Mouse (Mus musculus) urinary bladder, postnatal 36 days (tissue): ENCODE data around the gene Dact3.

Source experiments
- DNase-seq, 2 experiments: peaks; one replicate each; pipeline ENCODE4 v3.0.0; 2022; ENCODE audit warnings: low spot score in 2 of 2, mixed read lengths in 1 of 2

Gene Dact3

DNA sequence AGATGAGACGGTGACA, at the start of gene Dact3:
Gene Dact3 (plus strand): TSS at position 8 of the 16 bp plus-strand sequence.
- DNase-seq, result no peak

DNA sequence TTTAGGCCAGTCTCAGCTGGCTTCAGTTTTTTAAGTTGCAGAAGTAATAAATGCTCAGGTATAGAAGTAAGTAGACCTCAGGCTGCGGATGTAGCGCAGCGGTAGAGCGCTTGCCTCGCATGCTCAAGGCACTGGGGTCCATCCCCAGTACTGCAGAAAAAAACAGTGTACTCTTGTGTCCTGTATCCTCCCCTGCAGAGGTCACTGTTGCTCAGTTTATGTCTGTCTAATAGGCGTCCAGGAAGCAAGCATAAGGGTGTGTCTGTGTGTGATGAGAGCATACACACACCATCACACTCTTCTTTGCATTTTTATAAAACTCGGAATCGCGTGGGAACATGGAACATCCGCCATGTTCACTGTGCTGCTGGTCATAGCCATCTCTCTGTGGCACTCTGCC, 49.3 kb upstream of the Dact3 start:
- no peak for DNase-seq

- DNase-seq, result no peak
Measured at GRCm38 (mm10) chr7:16826571-16826970, 48.5 kb upstream of the Dact3 start.

GRCm38 (mm10) chr7:16827274-16827673, 47.8 kb upstream of the Dact3 start:
- DNase-seq, result no peak

DNA sequence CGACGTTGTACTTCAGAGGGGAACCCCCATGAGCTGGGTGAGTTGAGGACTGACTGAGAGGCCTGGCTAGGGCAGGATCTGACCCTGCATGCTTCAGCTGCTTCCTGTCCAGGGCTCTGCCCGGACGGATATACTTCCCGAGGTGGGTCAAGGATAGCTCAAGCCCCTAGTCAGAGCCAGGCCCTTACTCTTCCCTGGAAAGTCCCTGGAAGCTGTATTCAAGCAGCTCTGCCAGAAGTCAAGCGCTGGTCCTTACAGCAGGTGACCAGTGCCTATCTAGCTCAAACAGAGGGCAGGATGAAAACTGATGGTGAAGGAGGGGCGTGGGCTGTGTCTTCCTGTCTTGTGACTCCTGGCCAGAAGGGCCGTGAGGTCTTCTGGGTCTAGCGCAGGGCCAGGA, 44.7 kb upstream of the Dact3 start:
- DNase-seq, result no peak

- DNase-seq, result no peak
Measured at GRCm38 (mm10) chr7:16837916-16838803, 37.0 kb upstream of the Dact3 start.

DNA sequence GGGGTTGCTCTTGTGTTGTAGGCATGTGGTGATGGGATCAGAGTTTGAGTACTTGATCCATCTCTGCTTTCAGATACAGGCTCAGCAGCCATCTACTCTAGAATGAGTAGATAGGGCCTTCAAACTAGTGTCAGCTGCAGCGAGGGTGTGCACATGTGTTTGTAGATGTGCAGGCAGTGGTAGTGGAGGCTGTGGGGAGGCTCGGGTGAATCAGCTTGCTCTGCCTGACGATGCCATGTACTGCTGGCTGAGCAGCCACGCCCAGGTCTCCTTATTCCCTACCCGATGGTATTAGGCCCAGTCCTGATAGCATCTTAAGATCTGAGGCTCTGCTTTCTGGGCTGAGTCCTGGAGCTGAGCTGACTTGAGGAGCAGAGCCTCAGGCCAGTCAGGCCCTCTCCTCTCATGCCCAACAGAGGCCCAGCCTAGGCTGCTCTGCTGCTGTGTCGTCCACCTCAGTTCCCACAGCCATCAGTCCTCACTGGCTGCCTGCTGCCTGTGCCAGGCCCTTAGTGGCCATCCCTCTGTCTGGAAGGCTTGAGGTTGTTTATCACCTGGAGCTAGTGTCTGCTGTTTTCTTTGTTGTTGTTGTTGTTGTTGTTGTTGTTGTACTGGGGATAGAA, 36.2 kb upstream of the Dact3 start:
- no peak for DNase-seq

DNA sequence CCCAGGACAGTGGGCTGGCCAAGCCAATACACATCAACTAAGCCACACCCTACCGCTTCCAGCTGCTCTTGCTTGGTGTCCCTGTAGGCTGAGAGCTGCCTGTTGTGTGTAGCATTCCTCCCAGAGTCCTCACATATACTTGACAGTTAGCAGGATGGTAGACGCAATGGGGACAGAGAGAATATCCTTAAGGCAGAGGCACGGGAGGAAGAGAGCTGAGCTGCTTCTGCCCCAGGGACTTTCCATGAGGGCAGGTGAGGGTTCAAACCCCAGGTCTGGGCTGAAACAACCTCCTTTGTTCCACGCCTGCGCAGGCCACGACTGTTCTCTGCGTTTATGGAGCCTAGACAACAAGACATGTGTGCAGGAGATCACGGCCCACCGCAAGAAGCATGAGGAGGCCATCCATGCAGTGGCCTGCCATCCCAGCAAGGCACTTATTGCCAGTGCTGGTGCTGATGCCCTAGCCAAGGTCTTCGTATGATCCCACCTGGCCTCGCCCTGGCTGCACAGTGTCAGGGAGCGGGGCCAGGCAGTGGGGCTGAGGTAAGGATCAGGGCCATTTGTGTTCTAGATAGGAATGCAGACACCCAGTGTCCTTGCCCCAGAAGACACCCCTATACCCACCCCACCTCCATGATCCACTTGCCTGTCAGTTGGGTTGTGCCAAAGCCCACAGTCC, 35.5 kb upstream of the Dact3 start:
- DNase-seq, result no peak

- no peak for DNase-seq
Measured at GRCm38 (mm10) chr7:16840109-16840491, 35.0 kb upstream of the Dact3 start.

GRCm38 (mm10) chr7:16841078-16841477, 34.0 kb upstream of the Dact3 start:
- DNase-seq, result no peak

DNA sequence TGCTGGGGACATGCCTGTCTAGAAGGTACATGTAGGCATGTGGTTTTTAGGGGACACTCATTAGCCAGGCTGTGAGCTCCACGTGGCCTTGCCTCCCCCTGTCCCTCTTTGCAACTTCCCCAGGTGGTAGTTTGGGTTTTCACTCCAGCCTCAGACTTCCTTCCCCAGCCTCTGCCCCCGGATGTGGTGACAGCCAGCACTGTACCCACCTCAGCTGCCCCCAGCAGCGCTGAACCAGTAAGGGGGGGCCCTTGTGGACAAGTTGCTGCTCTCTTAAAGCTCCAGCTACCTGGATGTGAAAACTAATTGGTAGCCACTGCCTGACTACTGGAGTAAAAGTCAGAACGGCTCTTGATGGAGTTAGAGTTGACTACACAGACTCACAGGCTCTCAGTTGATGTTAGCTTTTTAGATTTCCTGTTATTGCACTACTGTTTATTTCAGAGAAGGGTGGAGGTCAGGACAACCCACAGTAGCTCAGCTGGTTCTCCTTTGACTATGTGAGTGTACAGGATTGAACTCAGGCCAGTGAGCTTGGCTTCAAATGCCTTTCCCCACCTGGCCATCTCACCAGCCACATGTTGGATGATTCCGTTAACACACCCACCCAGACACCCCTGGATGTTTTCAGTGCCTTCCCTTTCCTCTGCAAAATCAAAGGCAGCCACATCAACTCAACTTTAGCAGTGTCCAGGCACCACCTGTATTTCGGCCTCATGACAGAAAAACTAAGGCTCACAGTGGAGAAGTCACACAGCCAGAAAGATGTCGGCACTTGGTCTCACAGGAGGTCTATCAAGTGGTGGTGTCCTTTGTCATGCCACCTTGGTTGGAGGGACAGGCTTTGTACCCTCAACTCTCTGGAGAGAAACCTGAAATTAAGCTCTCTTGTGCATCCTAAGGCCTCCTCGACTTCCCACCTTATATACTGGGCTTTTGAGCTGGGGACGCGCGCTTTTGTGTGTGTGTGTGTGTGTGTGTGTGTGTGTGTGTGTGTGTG, 33.3 kb upstream of the Dact3 start:
- no peak for DNase-seq

GRCm38 (mm10) chr7:16842645-16843063, 32.5 kb upstream of the Dact3 start, which contains the start of gene Prkd2:
TSS of gene Prkd2 (plus strand) at chr7:16842902.
- DNase-seq, result peak; percentile 92 to 93

DNA sequence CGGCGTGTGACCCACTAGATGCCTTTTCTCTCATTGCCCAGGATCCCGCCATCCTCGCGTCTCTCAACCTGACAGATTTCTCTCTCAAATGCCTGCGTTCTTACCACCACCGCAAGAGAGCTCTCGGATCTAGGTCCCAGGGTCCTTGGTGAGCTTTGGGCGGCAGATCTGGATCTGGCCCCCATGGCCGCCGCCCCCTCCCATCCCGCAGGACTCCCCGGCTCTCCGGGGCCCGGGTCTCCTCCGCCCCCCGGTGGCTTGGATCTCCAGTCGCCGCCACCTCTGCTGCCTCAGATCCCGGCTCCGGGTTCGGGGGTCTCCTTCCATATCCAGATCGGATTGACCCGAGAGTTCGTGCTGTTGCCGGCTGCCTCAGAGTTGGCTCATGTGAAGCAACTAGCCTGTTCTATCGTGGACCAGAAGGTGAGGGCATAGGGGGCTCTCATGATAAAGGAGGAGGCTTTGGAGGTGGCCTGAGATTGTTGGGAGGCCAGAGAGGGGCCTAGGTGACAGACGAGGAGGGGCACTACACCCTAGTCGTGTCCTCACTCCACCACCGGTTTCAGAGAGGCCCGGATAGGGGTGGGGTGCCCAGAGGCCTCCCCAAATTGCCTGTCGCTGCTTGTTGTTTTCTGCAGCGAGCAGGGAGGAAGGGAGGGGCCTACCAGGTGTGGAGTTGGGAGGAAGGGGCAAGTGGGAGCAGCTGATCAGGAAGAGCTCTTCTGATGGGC, 31.5 kb upstream of the Dact3 start:
- peak; percentile 44 to 55 for DNase-seq

- no peak for DNase-seq
Measured at GRCm38 (mm10) chr7:16844696-16845071, 30.4 kb upstream of the Dact3 start.

- no peak for DNase-seq
Measured at GRCm38 (mm10) chr7:16845072-16845819, 29.9 kb upstream of the Dact3 start.

GRCm38 (mm10) chr7:16845820-16846167, 29.3 kb upstream of the Dact3 start:
- no peak for DNase-seq

DNA sequence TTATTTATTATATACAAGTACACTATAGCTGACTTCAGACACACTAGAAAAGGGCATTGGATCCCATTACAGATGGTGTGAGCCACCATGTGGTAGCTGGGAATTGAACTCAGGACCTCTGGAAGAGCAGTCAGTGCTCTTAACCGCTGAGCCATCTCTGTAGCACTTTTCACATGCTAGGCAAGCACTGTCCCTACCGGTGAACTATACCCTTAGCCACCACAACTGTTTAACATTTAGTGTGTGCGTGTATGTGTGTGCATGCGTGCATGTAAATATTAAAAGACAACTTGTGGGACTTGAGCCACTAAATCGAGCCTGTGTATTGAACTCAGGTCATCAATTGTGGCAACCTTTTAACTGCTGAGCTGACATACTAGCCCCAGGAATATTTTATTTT, 28.3 kb upstream of the Dact3 start:
- no peak for DNase-seq

GRCm38 (mm10) chr7:16847507-16847906, 27.6 kb upstream of the Dact3 start:
- no peak for DNase-seq

GRCm38 (mm10) chr7:16848579-16848978, 26.5 kb upstream of the Dact3 start:
- no peak for DNase-seq

DNA sequence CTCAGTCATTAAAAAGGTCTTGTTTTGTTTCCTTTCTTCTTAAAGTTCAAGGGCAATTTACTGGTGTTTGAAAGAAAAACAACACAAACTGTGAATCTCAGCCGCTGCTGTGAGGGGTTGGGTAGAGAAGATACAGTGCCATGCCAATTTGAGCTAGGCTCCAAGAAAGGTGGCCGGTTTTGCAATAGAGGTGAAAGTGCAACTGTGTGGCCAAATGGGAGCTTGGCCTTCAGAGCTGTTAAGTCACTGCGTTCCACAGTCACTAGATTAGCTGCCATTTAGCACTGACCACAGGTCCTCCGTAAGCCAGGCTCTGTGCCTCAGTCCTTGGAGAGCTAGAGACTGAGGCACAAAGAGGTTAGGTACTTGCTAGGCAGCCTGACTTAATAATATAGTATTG, 23.5 kb upstream of the Dact3 start:
- peak in 1 of 2 experiments; percentile 29 for DNase-seq
